Mouse (Mus musculus) heart, postnatal 25 days (tissue): ENCODE data around the gene Ppif. TPM values are rescaled to one million over a fixed set of nuclear protein-coding genes. Genes with fewer than 3 reads are reported as not detected.

Experiments
- DNase-seq: peaks from one replicate; pipeline ENCODE4 v3.0.0; 2022; ENCODE audit warnings: low spot score
- intact Hi-C: fragments of 180-260 bp; cut with DNase I; formaldehyde crosslinking; loops from one replicate; pipeline ENCODE4 v1.15.1; 2025
- total RNA-seq, 2 experiments: library from RNA; stranded (reverse); gene quantifications; 2 replicates each; pipeline ENCODE4 v1.2.3; 2021

The Ppif gene
- total RNA-seq, 2 experiments from 2014 or later: 277 to 296 TPM

GRCm38 (mm10) chr14:25693271-25693887, 575 bp upstream of the Ppif start:
- DNase-seq: no peak
- intact Hi-C loops: no loop called here

- no peak for DNase-seq
- intact Hi-C loops: loop anchor here (2.0 kb wide), 1 partner anchor 34 kb away; no protein-coding TSS in a partner anchor
Observed at GRCm38 (mm10) chr14:25694569-25694897, 579 bp downstream of the Ppif start.

GRCm38 (mm10) chr14:25695059-25695458, 1.1 kb downstream of the Ppif start:
- no peak for DNase-seq
- intact Hi-C loops: loop anchor here (2.0 kb wide), 1 partner anchor 34 kb away; no protein-coding TSS in a partner anchor

DNA sequence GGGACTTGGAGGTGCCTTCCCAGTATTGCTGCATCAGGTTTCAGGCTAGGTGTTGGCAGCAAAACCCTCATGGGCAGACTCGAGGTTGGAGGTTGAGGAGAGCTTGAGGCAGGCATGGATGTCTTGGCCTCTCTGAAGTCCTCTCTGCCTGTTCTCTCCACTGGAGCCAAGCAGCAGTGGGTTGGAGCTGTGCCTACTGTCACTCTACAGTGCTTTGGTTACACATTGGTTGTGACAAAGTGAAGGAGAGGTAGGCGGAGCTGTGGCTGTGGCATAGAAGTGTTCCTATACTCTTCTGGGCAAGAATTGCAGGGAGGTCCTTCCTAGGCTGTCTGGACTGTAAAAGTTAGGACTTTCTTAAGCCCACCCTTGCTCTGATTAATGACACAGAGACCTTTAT, 2.4 kb downstream of the Ppif start:
- DNase-seq: no peak
- intact Hi-C loops: no loop called here

DNA sequence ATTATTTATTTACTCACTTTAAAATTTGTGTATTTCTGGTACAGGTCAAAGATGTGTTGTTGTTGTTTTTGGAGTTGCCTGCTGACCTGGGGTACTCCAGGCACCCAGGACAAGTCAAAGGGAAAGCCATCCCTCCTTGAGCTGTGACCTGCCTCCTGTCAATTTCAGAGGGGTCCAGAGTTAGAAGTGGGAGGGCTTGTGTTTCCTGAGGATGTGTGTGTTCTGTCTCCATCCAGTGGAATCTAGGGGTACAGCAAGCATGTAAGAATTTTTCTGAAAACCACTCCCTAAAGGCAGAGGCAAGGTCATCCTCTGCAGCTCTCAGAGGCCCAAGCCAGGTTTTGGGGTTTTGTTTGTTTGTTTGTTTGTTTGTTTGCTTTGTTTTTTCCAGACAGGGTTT, 8.0 kb downstream of the Ppif start:
- no peak for DNase-seq
- intact Hi-C loops: no loop called here

- intact Hi-C loops: loop anchor here (1.0 kb wide), 1 partner anchor 93 kb away; no protein-coding TSS in a partner anchor
- DNase-seq: peak; percentile 47
Observed at GRCm38 (mm10) chr14:25707691-25708181, 13.8 kb downstream of the Ppif start.

- intact Hi-C loops: loop anchor here (1.0 kb wide), 1 partner anchor 92 kb away; no protein-coding TSS in a partner anchor
- DNase-seq: peak; percentile 79
Observed at GRCm38 (mm10) chr14:25708451-25708850, 14.5 kb downstream of the Ppif start.

DNA sequence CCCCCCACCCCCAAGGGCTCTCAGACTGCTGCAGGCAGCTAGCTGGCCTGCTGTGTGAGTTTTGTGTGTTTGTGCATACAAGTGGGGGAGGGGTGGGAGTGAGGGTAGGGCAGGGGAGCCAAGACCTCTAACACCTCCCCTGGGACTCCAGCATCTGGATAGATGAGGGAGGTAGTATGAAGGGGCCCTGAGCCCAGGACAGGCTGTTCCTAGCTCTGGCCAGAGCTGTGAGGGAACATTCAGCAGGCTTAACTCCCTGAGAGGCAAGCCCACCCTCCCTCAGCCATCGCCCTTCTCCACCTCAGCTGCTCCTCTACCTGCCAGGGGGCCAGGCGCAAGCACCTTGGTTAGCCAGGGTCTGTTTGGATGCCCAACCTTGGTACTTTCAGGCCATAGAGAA, 15.0 kb downstream of the Ppif start:
- DNase-seq: peak; percentile 48
- intact Hi-C loops: loop anchor here (1.0 kb wide), 1 partner anchor 91 kb away; no protein-coding TSS in a partner anchor

DNA sequence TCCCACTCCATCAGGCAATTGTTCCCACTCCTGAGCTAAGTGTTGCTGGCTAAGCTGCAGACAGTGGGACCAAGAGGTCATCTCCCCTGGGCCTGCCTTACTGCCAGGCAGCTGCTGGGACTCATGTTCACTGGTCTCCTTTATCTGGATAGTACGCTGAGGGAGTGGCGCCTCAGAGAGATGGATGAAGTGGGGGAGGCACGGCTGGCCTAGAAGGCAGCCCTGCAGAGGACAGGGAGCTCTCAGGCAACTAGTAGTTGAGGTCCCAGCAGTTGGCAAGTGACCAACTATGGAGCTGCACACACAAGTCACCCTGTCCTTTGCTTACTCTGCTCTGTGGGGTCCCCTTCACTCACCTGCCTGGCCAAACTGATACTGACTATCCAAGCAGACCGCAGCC, 16.1 kb downstream of the Ppif start:
- intact Hi-C loops: no loop called here
- peak; percentile 59 for DNase-seq

- intact Hi-C loops: no loop called here
Observed at GRCm38 (mm10) chr14:25710681-25711080, 16.7 kb downstream of the Ppif start.

DNA sequence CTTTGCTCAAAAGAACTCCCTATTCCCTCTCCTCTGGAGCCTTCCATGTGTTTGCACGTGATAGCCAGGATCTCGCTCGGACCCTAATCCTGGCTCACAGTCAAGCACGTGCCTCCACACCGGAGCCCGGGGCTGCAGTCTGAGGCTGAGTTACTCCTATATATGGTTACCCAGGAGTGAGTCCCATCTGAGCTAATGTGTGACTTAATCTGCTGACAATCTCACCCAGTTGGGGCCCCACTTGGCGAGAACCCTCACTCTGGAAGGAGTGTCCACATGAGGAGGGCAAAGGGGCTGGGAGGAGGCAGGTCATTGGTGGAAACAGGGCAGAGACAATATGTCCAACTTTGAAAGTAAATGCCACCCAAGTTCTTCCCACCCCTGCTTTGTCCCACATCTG, 17.2 kb downstream of the Ppif start:
- intact Hi-C loops: no loop called here
- DNase-seq: no peak

More at GRCm38 (mm10) chr14:25710681-25711080, 16.7 kb downstream of the Ppif start:
- no peak for DNase-seq

DNA sequence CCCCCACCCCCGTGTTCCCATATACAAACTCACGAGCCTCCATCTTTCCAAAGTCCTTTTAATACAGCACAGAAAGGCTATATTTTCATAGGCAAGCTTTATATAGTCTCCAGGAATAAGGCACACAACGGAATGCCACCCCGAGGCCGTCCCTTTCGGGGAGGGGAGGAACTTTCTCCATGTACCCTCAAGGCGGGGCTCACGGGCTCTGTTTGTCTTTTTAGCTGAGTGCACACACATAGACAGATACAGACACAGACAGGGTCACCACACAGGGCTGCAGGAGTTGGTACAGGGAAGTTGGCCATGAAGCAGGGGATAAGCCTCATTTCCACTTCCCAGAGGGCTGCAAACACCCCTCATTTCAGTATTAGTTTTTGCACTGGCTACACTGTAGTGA, 17.6 kb downstream of the Ppif start:
- intact Hi-C loops: no loop called here

DNA sequence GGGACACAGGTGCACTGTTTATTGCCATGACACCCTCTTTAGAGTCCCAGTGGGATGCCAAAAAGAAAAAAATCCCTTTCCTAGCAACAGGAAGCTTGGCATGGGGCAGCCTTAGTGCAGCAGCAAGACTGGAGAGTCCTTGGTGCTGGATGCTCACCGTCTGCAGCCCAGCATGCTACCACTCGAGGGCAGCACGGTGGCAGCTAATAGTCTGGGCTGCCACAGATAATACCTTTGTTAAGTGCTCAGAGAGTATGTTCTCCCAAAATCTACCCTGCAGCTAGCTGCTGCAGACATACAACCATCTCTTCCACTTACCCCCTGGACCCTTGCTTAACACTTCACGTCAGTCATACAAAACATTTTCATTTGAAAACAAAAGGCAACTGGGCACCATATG, 19.5 kb downstream of the Ppif start:
- intact Hi-C loops: no loop called here
- DNase-seq: no peak

More for the DNA sequence above, 17.6 kb downstream of the Ppif start:
- no peak for DNase-seq

DNA sequence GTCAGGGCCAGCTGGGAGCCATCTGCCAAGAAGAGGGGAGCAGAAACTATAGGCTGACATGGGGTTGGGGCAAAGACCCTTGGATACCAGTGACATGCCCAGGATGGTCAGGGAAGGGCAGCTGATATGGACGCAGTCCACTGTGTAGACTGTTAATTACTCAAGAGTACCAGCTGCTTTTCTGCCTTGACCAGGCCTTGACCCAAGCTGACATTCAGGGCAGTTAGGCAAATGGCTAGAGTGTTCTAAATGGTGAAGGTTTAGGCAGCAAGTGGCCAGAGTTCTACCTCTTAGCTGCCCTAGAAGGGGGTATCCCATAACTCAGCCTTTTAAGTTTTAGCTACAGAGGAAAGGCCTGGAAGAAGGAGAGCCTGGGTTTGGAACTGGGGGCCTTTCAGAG, 22.6 kb downstream of the Ppif start:
- DNase-seq: no peak
- intact Hi-C loops: no loop called here

DNA sequence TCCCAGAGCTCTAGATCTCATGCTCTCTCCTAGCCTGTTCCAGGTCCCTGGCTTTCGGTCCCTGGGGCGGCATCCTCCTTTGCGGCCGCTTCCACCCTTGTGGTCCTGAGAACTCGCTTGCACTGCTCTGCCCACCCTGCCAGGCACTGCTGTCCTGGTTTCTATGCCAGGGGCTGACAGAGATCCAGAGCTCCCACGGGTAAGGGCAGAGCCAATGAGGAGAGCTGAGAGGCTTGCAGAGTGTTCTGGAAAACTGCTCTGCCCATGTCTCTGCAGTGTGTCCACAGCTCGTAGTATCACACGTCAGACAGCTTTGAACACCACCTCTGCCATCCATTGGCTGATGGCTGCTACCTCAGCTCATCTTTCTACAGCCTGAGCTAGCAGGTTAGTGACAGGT, 23.8 kb downstream of the Ppif start:
- no peak for DNase-seq
- intact Hi-C loops: no loop called here

DNA sequence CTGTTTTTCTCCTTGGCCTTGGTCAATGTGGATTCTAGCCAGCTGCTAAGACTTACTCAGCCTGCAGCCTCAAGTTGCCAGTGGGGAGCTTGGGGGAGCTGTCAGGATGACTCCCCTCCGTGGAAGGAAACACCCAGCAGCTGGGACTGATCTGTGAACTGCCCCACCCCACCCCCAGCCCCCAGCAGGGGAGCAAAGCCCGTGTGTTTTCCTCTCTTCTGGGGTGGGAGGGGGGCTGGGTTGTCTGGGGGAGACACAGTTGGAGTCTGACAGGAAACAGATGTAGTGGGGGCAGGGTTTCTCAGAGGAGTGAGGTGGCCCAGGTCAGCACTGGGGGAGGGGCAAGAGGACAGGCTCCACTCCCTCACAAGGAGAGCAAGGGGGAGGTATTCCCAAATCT, 24.5 kb downstream of the Ppif start:
- peak; percentile 60 for DNase-seq
- intact Hi-C loops: no loop called here

- DNase-seq: no peak
- intact Hi-C loops: no loop called here
Observed at GRCm38 (mm10) chr14:25719371-25719770, 25.4 kb downstream of the Ppif start.

- DNase-seq: no peak
- intact Hi-C loops: no loop called here
Observed at GRCm38 (mm10) chr14:25720962-25721707, 27.2 kb downstream of the Ppif start.

- intact Hi-C loops: loop anchor here (5.0 kb wide), 2 partner anchors 42 to 77 kb away; partner anchors contain the start of gene Zcchc24
- no peak for DNase-seq
Observed at GRCm38 (mm10) chr14:25725032-25725497, 31.1 kb downstream of the Ppif start.

- no peak for DNase-seq
- intact Hi-C loops: loop anchor here (5.0 kb wide), 2 partner anchors 42 to 77 kb away; partner anchors contain the start of gene Zcchc24
Observed at GRCm38 (mm10) chr14:25725690-25726089, 31.7 kb downstream of the Ppif start.
